Mouse (Mus musculus) layer of hippocampus, adult 11-12 months (tissue): ENCODE data around the gene Hist1h2ad.
"Not testable (repeated sequence)": the region's sequence is repeated elsewhere in the genome, so short reads cannot be mapped to it uniquely, and the experiment has no call there.

Source experiments
- DNase-seq: peaks from one replicate; pipeline ENCODE4 v3.0.0; 2022; ENCODE audit warnings: low spot score

Hist1h2ad gene

GRCm38 (mm10) chr13:23562699-23563462 lies 11.3 kb upstream of the Hist1h2ad start:
- DNase-seq, result peak; percentile 43

- DNase-seq, result no peak
Measured at GRCm38 (mm10) chr13:23564482-23564881, 9.7 kb upstream of the Hist1h2ad start.

- DNase-seq, result not testable (repeated sequence)
Measured at GRCm38 (mm10) chr13:23570261-23571021, 3.7 kb upstream of the Hist1h2ad start.

GRCm38 (mm10) chr13:23571022-23571503 lies 3.1 kb upstream of the Hist1h2ad start, which contains the start of the genes Hist1h2ae and Hist1h2bg:
Hist1h2ae (minus strand) TSS chr13:23571220.
Hist1h2bg (plus strand) TSS chr13:23571396.
- DNase-seq, result peak; percentile 78

- DNase-seq, result not testable (repeated sequence)
Measured at GRCm38 (mm10) chr13:23571504-23572217, 2.5 kb upstream of the Hist1h2ad start.

GRCm38 (mm10) chr13:23572218-23573033 lies 1.8 kb upstream of the Hist1h2ad start:
- no peak for DNase-seq

GRCm38 (mm10) chr13:23573034-23573897 lies 915 bp upstream of the Hist1h2ad start:
- DNase-seq, result not testable (repeated sequence)

- DNase-seq, result not testable (repeated sequence)
Measured at GRCm38 (mm10) chr13:23574546-23575170, 477 bp downstream of the Hist1h2ad start.

GRCm38 (mm10) chr13:23575271-23575851 lies 1.2 kb downstream of the Hist1h2ad start, which contains the start of gene Hist1h3d:
Hist1h3d (plus strand) TSS chr13:23575763.
- peak; percentile 72 for DNase-seq

- not testable (repeated sequence) for DNase-seq
Measured at GRCm38 (mm10) chr13:23575864-23576313, 1.7 kb downstream of the Hist1h2ad start.

GRCm38 (mm10) chr13:23576351-23576881 lies 2.2 kb downstream of the Hist1h2ad start:
- no peak for DNase-seq

- no peak for DNase-seq
Measured at GRCm38 (mm10) chr13:23576906-23577639, 2.9 kb downstream of the Hist1h2ad start.

- DNase-seq, result no peak
Measured at GRCm38 (mm10) chr13:23577835-23578234, 3.7 kb downstream of the Hist1h2ad start.

- DNase-seq, result peak; percentile 98
Measured at GRCm38 (mm10) chr13:23581408-23582218, 7.4 kb downstream of the Hist1h2ad start, which contains the start of gene Hist1h4d. Hist1h4d (plus strand) TSS chr13:23581598.

GRCm38 (mm10) chr13:23582219-23583056 lies 8.3 kb downstream of the Hist1h2ad start:
- no peak for DNase-seq

- no peak for DNase-seq
Measured at GRCm38 (mm10) chr13:23583387-23584068, 9.3 kb downstream of the Hist1h2ad start.
